Mouse (Mus musculus): ENCODE results near the gene Arl1.
"Not testable (repeated sequence)": the region's sequence is repeated elsewhere in the genome, so short reads cannot be mapped to it uniquely, and the experiment has no call there.

GRCm38 (mm10) chr10:88739074-88739473 lies 8.4 kb downstream of the Arl1 start:
- not testable (repeated sequence) for TF ChIP-seq ZC3H11A (IDR thresholded peaks at IDR 0.05; ENCODE audit: borderline replicate concordance, low read depth, low read length); HCFC1 (IDR thresholded peaks at IDR 0.05; ENCODE audit: borderline replicate concordance, insufficient read depth, low read length)
